Mouse (Mus musculus): ENCODE data around the gene Cfap126.

GRCm38 (mm10) chr1:171122932-171123331 lies 9.2 kb downstream of the Cfap126 start:
- TF ChIP-seq CTCF (IDR thresholded peaks at IDR 0.05; ENCODE audit: low read depth, low read length): no peak
- no peak for TF ChIP-seq GATA1 (IDR thresholded peaks at IDR 0.05; ENCODE audit: borderline replicate concordance, low read length)

Data from G1E (cell line).